18 mouse cellular contexts compared by ENCODE assay signal in genomic region chr7:72150799-72151708, GRCm38 (mm10).
DNase-seq lines count a peak whose midpoint lies in the region; ATAC-seq lines count a peak whose summit lies in the region.
"Had no signal": no experiment of that assay in that cellular context is flagged by ENCODE, and none has a peak within 500 bp of the region (broad histone marks: within the 10 kb centered on the region; RNA-seq: fewer than 3 reads in every experiment).

No protein-coding gene starts in this region.

- peak; percentile 87; the same call in 1 of the 2 replicates for ATAC-seq in kidney, embryonic 14.5 days (ENCODE audit: low FRiP score, low TSS enrichment)
- no peak for ATAC-seq in embryonic facial prominence, embryonic 11.5 days (replicated peaks; ENCODE audit: insufficient number of reproducible peaks, low FRiP score, low TSS enrichment, low read depth)
- ATAC-seq in forebrain, embryonic 14.5 days: peak; percentile 51; the same call in 1 of the 2 replicates
- ATAC-seq: intestine, embryonic 15.5 days had no signal

- no peaks in the 10 kb centered on the region for H3K9me3 ChIP-seq in kidney, embryonic 14.5 days (ENCODE audit: control insufficient read depth, low read length)
- no peaks in the 10 kb centered on the region for H3K9me3 ChIP-seq in embryonic facial prominence, embryonic 11.5 days (replicated peaks; ENCODE audit: control insufficient read depth, low read length)
- H3K9me3 ChIP-seq in forebrain, embryonic 14.5 days (replicated peaks; ENCODE audit: control insufficient read depth, low read length): no peaks in the 10 kb centered on the region
- H3K9me3 ChIP-seq: embryonic facial prominence, embryonic 12.5 days; intestine, embryonic 15.5 days; midbrain, embryonic 12.5 days had no signal

- no peak overlapping the region for H3K4me3 ChIP-seq in kidney, embryonic 14.5 days (ENCODE audit: low read length)
- H3K4me3 ChIP-seq in embryonic facial prominence, embryonic 11.5 days (ENCODE audit: low read depth, low read length): no peak overlapping the region
- no peak overlapping the region for H3K4me3 ChIP-seq in forebrain, embryonic 14.5 days (ENCODE audit: low read depth, low read length)
- H3K4me3 ChIP-seq: embryonic facial prominence, embryonic 12.5 days; heart, adult 2 months; intestine, embryonic 15.5 days; midbrain, embryonic 12.5 days had no signal

- WGBS in kidney, embryonic 14.5 days: 23% methylated on average over 7 of the region's 7 CpGs
- 43% methylated on average over 7 of the region's 7 CpGs for WGBS in embryonic facial prominence, embryonic 11.5 days
- 20% methylated on average over 7 of the region's 7 CpGs for WGBS in forebrain, embryonic 14.5 days

- no peaks in the 10 kb centered on the region for H3K27me3 ChIP-seq in kidney, embryonic 14.5 days (ENCODE audit: control insufficient read depth, insufficient read depth, low read length)
- H3K27me3 ChIP-seq in embryonic facial prominence, embryonic 11.5 days (ENCODE audit: control insufficient read depth, insufficient read depth, low read length): no peaks in the 10 kb centered on the region
- no peaks in the 10 kb centered on the region for H3K27me3 ChIP-seq in forebrain, embryonic 14.5 days (replicated peaks; ENCODE audit: control insufficient read depth, insufficient read depth, low read length)
- H3K27me3 ChIP-seq: embryonic facial prominence, embryonic 12.5 days; intestine, embryonic 15.5 days; midbrain, embryonic 12.5 days had no signal

- no peak overlapping the region for H3K4me2 ChIP-seq in kidney, embryonic 14.5 days (replicated peaks; ENCODE audit: low read depth, low read length)
- no peak overlapping the region for H3K4me2 ChIP-seq in embryonic facial prominence, embryonic 11.5 days (ENCODE audit: low read depth, low read length)
- H3K4me2 ChIP-seq in forebrain, embryonic 14.5 days (ENCODE audit: low read length): no peak overlapping the region
- H3K4me2 ChIP-seq: embryonic facial prominence, embryonic 12.5 days; hindbrain, embryonic 14.5 days; intestine, embryonic 15.5 days; midbrain, embryonic 12.5 days had no signal

- H3K4me1 ChIP-seq in kidney, embryonic 14.5 days (ENCODE audit: control insufficient read depth, insufficient read depth, low read length): peaks cover 12% of the 10 kb centered on the region; the same call in 1 of the 2 replicates
- no peaks in the 10 kb centered on the region; the same call in 1 of the 2 replicates for H3K4me1 ChIP-seq in embryonic facial prominence, embryonic 11.5 days (ENCODE audit: control insufficient read depth, insufficient read depth, low read length)
- no peaks in the 10 kb centered on the region for H3K4me1 ChIP-seq in forebrain, embryonic 14.5 days (ENCODE audit: control insufficient read depth, insufficient read depth, low read length)
- H3K4me1 ChIP-seq: intestine, embryonic 15.5 days had no signal

- no peak for DNase-seq in kidney, adult 11 months
- peak; percentile 28 for DNase-seq in embryonic facial prominence, embryonic 11.5 days (ENCODE audit: low spot score)
- peak; percentile 41 for DNase-seq in forebrain, embryonic 14.5 days (ENCODE audit: low spot score)
- peak; percentile 5 for DNase-seq in retina, embryonic 14.5 days (ENCODE audit: low spot score)
- no peak for DNase-seq in c-Kit-positive CD71-positive TER-119-positive erythroid progenitor cells, embryonic 14.5 days (ENCODE audit: low spot score)
- DNase-seq in thymus, postnatal 4 days: no peak
- DNase-seq: cerebellum, adult 9-11 months; heart, adult 2 months; kidney, postnatal 4 days; lung, adult 18-20 months; lung, postnatal 4 days; right cerebral cortex, postnatal 4 days; thymus, adult 18-20 months had no signal

- H3K27ac ChIP-seq in kidney, embryonic 14.5 days (ENCODE audit: low read depth, low read length): peak overlapping the region; percentile 59; the same call in 1 of the 2 replicates
- no peak overlapping the region for H3K27ac ChIP-seq in embryonic facial prominence, embryonic 11.5 days (replicated peaks; ENCODE audit: low read depth, low read length)
- no peak overlapping the region for H3K27ac ChIP-seq in forebrain, embryonic 14.5 days (ENCODE audit: low read depth, low read length)
- H3K27ac ChIP-seq: embryonic facial prominence, embryonic 12.5 days; heart, adult 2 months; hindbrain, embryonic 14.5 days; intestine, embryonic 15.5 days; midbrain, embryonic 12.5 days had no signal

- no peaks in the 10 kb centered on the region for H3K36me3 ChIP-seq in kidney, embryonic 14.5 days (ENCODE audit: control insufficient read depth, insufficient read depth, low read length)
- H3K36me3 ChIP-seq in embryonic facial prominence, embryonic 11.5 days (replicated peaks; ENCODE audit: control insufficient read depth, insufficient read depth, low read depth, low read length): no peaks in the 10 kb centered on the region
- no peaks in the 10 kb centered on the region for H3K36me3 ChIP-seq in forebrain, embryonic 14.5 days (ENCODE audit: control insufficient read depth, insufficient read depth, low read length)
- H3K36me3 ChIP-seq: embryonic facial prominence, embryonic 12.5 days; intestine, embryonic 15.5 days; midbrain, embryonic 12.5 days had no signal

- H3K9ac ChIP-seq in kidney, embryonic 14.5 days (ENCODE audit: low read depth, low read length): no peak overlapping the region
- no peak overlapping the region for H3K9ac ChIP-seq in embryonic facial prominence, embryonic 11.5 days (replicated peaks; ENCODE audit: low read length)
- no peak overlapping the region for H3K9ac ChIP-seq in forebrain, embryonic 14.5 days (ENCODE audit: low read length)
- H3K9ac ChIP-seq: embryonic facial prominence, embryonic 12.5 days; hindbrain, embryonic 14.5 days; intestine, embryonic 15.5 days; midbrain, embryonic 12.5 days had no signal

Comparison
In these comparisons a context has a peak if more than half of its experiments do, and no peak if none do; other contexts are left out.
1. DNase-seq: peak in embryonic facial prominence, embryonic 11.5 days (single experiment), forebrain, embryonic 14.5 days (single experiment) and retina, embryonic 14.5 days (single experiment); none in kidney, adult 11 months (single experiment), c-Kit-positive CD71-positive TER-119-positive erythroid progenitor cells, embryonic 14.5 days (single experiment) and thymus, postnatal 4 days (single experiment).